Mouse (Mus musculus): ENCODE data around the gene Greb1. TPM values are rescaled to one million over a fixed set of nuclear protein-coding genes. Genes with fewer than 3 reads are reported as not detected.
A peak's percentile ranks its signal among the peaks of the same experiment; 100 is the strongest.

Gene Greb1
- total and polyA plus RNA-seq, 3 experiments, result 0.25 to 0.51 (median 0.39) TPM

- Histone ChIP-seq H3K27ac (no peak overlapping the region), H3K4me1 (ENCODE audit: control insufficient read depth, insufficient read depth, low read length) (peaks cover 13% of the 10 kb centered on the region), H3K36me3 (ENCODE audit: control insufficient read depth, insufficient read depth, low read length) (no peaks in the 10 kb centered on the region; the same call in 1 of the 2 replicates), H3K4me3 (no peak overlapping the region), H3K79me2 (replicated peaks; ENCODE audit: control insufficient read depth, insufficient read depth, low read length) (no peaks in the 10 kb centered on the region), H3K9ac (ENCODE audit: low read depth, low read length) (no peak overlapping the region), H3K27me3 (ENCODE audit: control insufficient read depth, insufficient read depth, low read length) (no peaks in the 10 kb centered on the region)
- TF ChIP-seq CTCF (IDR thresholded peaks at IDR 0.05), result peak; percentile 76
- TF ChIP-seq POLR2A (IDR thresholded peaks at IDR 0.05; ENCODE audit: insufficient read depth, low read depth, low read length), result 0 out of 2 replicates have a peak, but pooled peaks have one; percentile 11
- TF ChIP-seq EP300 (IDR thresholded peaks at IDR 0.05; ENCODE audit: insufficient read depth, low read depth, low read length), result peak; percentile 57; the same call in 1 of the 2 replicates
- intact Hi-C loops (cut with DNase I), result loop anchor here (5.0 to 10.0 kb wide), 3 partner anchors 106 to 184 kb away; partner anchors contain the start of gene 2410004P03Rik
- WGBS, result 3% methylated on average over 6 of the region's 6 CpGs
- peak; percentile 71 to 74 for DNase-seq
These were observed 27.8 kb upstream of the Greb1 start for GRCm38 (mm10) chr12:16828505-16828904.

DNA sequence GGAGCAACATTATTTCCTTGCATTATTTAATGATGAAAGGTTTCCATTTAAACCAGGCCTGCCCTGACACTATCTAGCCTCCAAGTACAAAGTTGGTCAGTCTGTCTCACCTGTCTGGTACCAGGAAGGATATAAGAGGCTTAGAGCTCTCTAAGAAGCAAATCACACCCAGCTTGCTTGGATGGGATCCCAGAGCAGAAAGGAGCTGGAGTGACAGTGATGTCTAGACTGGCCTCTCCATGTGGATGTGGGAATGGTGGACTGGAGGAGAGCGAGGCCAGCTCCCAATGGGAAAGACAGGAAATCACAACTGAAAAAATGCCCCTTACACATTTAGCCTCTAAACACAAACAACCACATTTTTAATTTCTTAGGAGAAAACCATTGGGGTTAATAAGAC lies 23.0 kb upstream of the Greb1 start:
- Histone ChIP-seq H3K9ac (ENCODE audit: low read depth, low read length) (no peak overlapping the region), H3K27me3 (ENCODE audit: control insufficient read depth, insufficient read depth, low read length) (no peaks in the 10 kb centered on the region), H3K4me3 (no peak overlapping the region), H3K79me2 (replicated peaks; ENCODE audit: control insufficient read depth, insufficient read depth, low read length) (no peaks in the 10 kb centered on the region), H3K36me3 (ENCODE audit: control insufficient read depth, insufficient read depth, low read length) (peaks cover 2% of the 10 kb centered on the region; the same call in 1 of the 2 replicates), H3K4me1 (ENCODE audit: control insufficient read depth, insufficient read depth, low read length) (peaks cover 4% of the 10 kb centered on the region), H3K27ac (no peak overlapping the region)
- no peak for DNase-seq
- TF ChIP-seq EP300 (IDR thresholded peaks at IDR 0.05; ENCODE audit: insufficient read depth, low read depth, low read length) (no peak), POLR2A (IDR thresholded peaks at IDR 0.05; ENCODE audit: insufficient read depth, low read depth, low read length) (no peak), CTCF (IDR thresholded peaks at IDR 0.05) (no peak)
- WGBS, result 76% methylated on average over 1 of the region's 1 CpGs
- intact Hi-C loops (cut with DNase I), result loop anchor here (10.0 kb wide), 1 partner anchor 111 kb away; no protein-coding TSS in a partner anchor

DNA sequence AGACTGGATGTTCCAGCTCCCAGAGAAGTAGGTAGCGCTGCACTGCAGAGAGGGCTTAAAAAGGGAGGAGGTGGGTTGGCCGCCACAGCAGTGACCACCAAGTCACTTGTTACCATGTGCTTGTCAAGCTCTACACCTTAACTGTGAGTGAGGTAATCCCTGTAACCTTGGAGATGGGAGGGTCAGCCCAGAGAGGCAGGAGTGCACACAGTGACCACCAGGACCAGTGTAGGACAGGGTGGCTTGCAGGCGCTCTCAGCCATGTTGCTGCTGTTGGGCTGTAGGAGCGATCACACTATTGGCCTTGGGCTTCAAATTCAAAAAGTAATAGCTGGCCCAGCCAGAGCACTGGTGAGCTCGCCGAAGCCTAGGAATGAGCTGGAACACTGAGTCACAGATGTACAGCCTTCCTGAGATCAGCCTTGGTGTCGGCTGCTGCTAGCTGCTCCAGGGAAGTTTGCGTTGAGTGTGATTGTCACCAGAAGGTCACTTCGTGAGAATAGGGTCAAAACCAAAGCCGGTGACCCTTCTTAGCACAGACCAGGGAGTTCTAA lies 21.6 kb upstream of the Greb1 start:
- intact Hi-C loops (cut with DNase I), result loop anchor here (10.0 kb wide), 1 partner anchor 113 kb away; no protein-coding TSS in a partner anchor
- H3K4me1 ChIP-seq (ENCODE audit: control insufficient read depth, insufficient read depth, low read length), result no peaks in the 10 kb centered on the region; the same call in 1 of the 2 replicates
- no peaks in the 10 kb centered on the region for H3K27me3 ChIP-seq (ENCODE audit: control insufficient read depth, insufficient read depth, low read length)
- 94% methylated on average over 10 of the region's 10 CpGs for WGBS
- no peak overlapping the region for H3K27ac ChIP-seq
- H3K36me3 ChIP-seq (ENCODE audit: control insufficient read depth, insufficient read depth, low read length), result peaks cover 2% of the 10 kb centered on the region; the same call in 1 of the 2 replicates
- TF ChIP-seq POLR2A (IDR thresholded peaks at IDR 0.05; ENCODE audit: insufficient read depth, low read depth, low read length) (no peak), CTCF (IDR thresholded peaks at IDR 0.05) (no peak), EP300 (IDR thresholded peaks at IDR 0.05; ENCODE audit: insufficient read depth, low read depth, low read length) (no peak)
- no peaks in the 10 kb centered on the region for H3K79me2 ChIP-seq (replicated peaks; ENCODE audit: control insufficient read depth, insufficient read depth, low read length)
- no peak overlapping the region for H3K4me3 ChIP-seq
- no peak overlapping the region for H3K9ac ChIP-seq (ENCODE audit: low read depth, low read length)
- DNase-seq, result no peak

DNA sequence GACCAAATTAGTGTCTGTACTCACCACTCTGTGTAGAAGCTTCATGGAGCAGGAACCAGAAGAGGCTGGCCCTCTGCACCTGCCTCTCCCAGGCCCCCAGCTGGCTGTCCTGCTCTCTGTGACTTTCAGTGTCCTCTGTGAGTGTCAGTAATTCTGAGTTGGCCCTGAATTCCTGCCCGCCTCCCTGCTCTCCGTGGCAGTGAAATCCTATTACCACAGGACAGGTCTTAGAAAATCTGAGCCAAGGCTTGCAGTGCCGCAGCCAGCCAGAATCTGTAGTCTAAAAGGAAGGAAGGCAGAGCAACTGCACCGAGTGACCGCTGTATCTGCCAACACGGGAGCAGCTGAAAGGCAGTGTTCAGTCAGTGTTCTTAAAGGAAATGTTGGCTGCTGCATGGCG lies 20.1 kb upstream of the Greb1 start:
- H3K36me3 ChIP-seq (ENCODE audit: control insufficient read depth, insufficient read depth, low read length), result peaks cover 2% of the 10 kb centered on the region; the same call in 1 of the 2 replicates
- H3K4me1 ChIP-seq (ENCODE audit: control insufficient read depth, insufficient read depth, low read length), result no peaks in the 10 kb centered on the region; the same call in 1 of the 2 replicates
- peak overlapping the region; percentile 56 for H3K27ac ChIP-seq
- peak in 1 of 2 experiments; percentile 61 for DNase-seq
- no peak overlapping the region for H3K4me3 ChIP-seq
- 41% methylated on average over 7 of the region's 7 CpGs for WGBS
- no peaks in the 10 kb centered on the region for H3K27me3 ChIP-seq (ENCODE audit: control insufficient read depth, insufficient read depth, low read length)
- H3K79me2 ChIP-seq (replicated peaks; ENCODE audit: control insufficient read depth, insufficient read depth, low read length), result no peaks in the 10 kb centered on the region
- intact Hi-C loops (cut with DNase I), result loop anchor here (10.0 kb wide), 1 partner anchor 114 kb away; no protein-coding TSS in a partner anchor
- TF ChIP-seq POLR2A (IDR thresholded peaks at IDR 0.05; ENCODE audit: insufficient read depth, low read depth, low read length) (no peak), CTCF (IDR thresholded peaks at IDR 0.05) (peak; percentile 20; the same call in 1 of the 2 replicates), EP300 (IDR thresholded peaks at IDR 0.05; ENCODE audit: insufficient read depth, low read depth, low read length) (no peak)
- H3K9ac ChIP-seq (ENCODE audit: low read depth, low read length), result no peak overlapping the region

- Histone ChIP-seq H3K27me3 (ENCODE audit: control insufficient read depth, insufficient read depth, low read length) (no peaks in the 10 kb centered on the region), H3K79me2 (replicated peaks; ENCODE audit: control insufficient read depth, insufficient read depth, low read length) (no peaks in the 10 kb centered on the region), H3K4me3 (no peak overlapping the region), H3K9ac (ENCODE audit: low read depth, low read length) (no peak overlapping the region), H3K4me1 (ENCODE audit: control insufficient read depth, insufficient read depth, low read length) (no peaks in the 10 kb centered on the region; the same call in 1 of the 2 replicates), H3K27ac (no peak overlapping the region), H3K36me3 (ENCODE audit: control insufficient read depth, insufficient read depth, low read length) (peaks cover 2% of the 10 kb centered on the region)
- intact Hi-C loops (cut with DNase I), result no loop called here
- no peak for TF ChIP-seq POLR2A (IDR thresholded peaks at IDR 0.05; ENCODE audit: insufficient read depth, low read depth, low read length)
- no peak for TF ChIP-seq EP300 (IDR thresholded peaks at IDR 0.05; ENCODE audit: insufficient read depth, low read depth, low read length)
- TF ChIP-seq CTCF (IDR thresholded peaks at IDR 0.05), result no peak
- no peak for DNase-seq
- 82% methylated on average over 11 of the region's 11 CpGs for WGBS
These were observed 17.8 kb upstream of the Greb1 start for GRCm38 (mm10) chr12:16818513-16818912.

DNA sequence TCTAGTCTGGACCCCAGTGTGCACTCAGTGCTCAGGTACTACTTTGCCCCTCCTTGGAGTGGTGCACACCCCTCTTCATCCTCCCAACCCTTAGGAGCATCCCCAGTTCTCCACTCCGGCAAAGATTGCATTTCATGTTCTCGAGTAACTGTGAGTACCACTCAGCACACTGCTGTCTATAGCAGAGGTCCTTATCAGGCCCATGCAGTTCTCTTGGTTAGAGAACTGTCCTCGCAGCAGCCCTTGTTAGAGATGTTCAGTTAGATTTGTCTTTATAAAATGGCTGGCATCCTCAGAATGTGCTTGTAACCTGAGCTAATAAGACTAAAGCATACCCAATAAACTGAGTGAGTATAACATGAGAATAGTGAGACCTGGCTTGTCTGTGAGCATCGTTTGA lies 16.5 kb upstream of the Greb1 start:
- TF ChIP-seq POLR2A (IDR thresholded peaks at IDR 0.05; ENCODE audit: insufficient read depth, low read depth, low read length) (no peak), CTCF (IDR thresholded peaks at IDR 0.05) (no peak), EP300 (IDR thresholded peaks at IDR 0.05; ENCODE audit: insufficient read depth, low read depth, low read length) (no peak)
- intact Hi-C loops (cut with DNase I), result no loop called here
- H3K27ac ChIP-seq, result no peak overlapping the region
- no peak for DNase-seq
- H3K4me3 ChIP-seq, result no peak overlapping the region
- no peaks in the 10 kb centered on the region for H3K79me2 ChIP-seq (replicated peaks; ENCODE audit: control insufficient read depth, insufficient read depth, low read length)
- 90% methylated on average over 4 of the region's 4 CpGs for WGBS
- no peak overlapping the region for H3K9ac ChIP-seq (ENCODE audit: low read depth, low read length)
- peaks cover 4% of the 10 kb centered on the region for H3K36me3 ChIP-seq (ENCODE audit: control insufficient read depth, insufficient read depth, low read length)
- no peaks in the 10 kb centered on the region for H3K27me3 ChIP-seq (ENCODE audit: control insufficient read depth, insufficient read depth, low read length)
- peaks cover 2% of the 10 kb centered on the region; the same call in 1 of the 2 replicates for H3K4me1 ChIP-seq (ENCODE audit: control insufficient read depth, insufficient read depth, low read length)
